Mouse (Mus musculus) regulatory T cell (primary cell): Measurements from ENCODE around the gene Aup1.

Experiments
- in situ Hi-C: fragments of 300-600 bp; cut with MboI, MseI; formaldehyde crosslinking; loops from one replicate; pipeline ENCODE4 v1.15.1; 2025; ENCODE audit warnings: high pct_unique_total_duplicates

The Aup1 gene

DNA sequence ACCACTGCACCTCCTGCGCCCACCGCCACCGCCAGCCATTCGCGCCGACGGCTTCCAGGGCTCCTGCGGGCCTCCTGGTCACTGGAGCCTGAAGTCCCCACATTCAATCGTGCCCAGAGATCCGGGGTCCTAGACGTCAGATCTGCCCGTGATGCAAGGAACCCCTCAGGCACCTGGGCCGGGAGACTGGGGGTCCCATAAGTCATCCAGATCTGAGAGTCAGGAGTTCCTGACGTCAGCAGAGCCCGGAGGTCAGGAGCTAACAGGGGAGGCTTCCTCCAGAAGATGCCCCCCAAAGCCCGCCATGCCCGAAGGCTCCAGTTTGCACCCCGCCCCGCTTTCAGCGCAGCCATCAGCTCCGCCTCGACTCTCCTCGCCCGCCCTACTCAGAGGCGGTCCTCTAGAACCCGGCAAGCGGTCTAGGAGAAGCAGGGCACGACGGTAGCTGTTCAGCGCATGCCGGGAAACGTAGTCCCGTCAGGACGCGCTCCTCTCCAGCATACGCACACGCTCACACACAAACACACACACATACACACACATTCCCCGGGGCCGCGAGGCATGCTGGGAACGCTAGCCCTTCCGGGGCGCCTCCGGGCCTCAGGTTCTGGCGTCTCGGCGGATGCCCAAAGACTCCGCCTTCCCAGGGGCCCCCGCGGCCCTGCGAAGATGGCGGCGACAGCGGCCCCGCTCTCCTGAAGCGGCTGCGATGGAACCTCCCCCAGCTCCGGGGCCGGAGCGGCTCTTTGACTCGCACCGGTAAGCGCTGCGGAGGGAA lies at the start of gene Aup1:
Aup1 (plus strand) TSS at position 448 of the 778 bp plus-strand sequence.
- in situ Hi-C loops, result loop anchor here (10.0 kb wide), 1 partner anchor 49 kb away; no protein-coding TSS in a partner anchor

GRCm38 (mm10) chr6:83004872-83005271 lies 49.4 kb upstream of the Aup1 start:
- in situ Hi-C loops, result loop anchor here (5.0 to 10.0 kb wide), 2 partner anchors 50 to 262 kb away; partner anchors contain the start of genes Aup1, Dqx1 and Htra2

- in situ Hi-C loops, result loop anchor here (10.0 kb wide), 1 partner anchor 49 kb away; the partner anchor contains the start of genes Aup1, Dqx1 and Htra2
Measured at GRCm38 (mm10) chr6:83005444-83006011, 48.8 kb upstream of the Aup1 start.

DNA sequence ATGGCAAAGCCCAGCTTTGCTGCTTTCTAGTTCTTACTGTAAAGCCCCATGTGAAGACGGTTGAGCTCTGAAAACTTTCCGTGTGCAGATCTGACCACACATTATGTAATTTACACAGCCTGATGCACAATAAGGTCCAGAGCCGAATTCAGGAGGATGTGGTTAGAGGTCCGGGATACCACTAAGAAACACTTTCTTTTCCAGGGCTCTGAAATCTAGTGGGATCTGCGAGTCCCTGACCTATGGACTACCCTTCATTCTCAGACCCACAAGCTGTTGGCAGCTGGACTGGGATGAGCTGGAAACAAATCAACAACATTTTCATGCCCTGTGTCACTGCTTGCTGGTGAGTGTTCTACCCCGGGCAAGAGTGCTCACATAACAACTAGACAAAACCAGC lies 48.2 kb upstream of the Aup1 start:
- in situ Hi-C loops, result loop anchor here (10.0 kb wide), 1 partner anchor 49 kb away; the partner anchor contains the start of genes Aup1, Dqx1 and Htra2

DNA sequence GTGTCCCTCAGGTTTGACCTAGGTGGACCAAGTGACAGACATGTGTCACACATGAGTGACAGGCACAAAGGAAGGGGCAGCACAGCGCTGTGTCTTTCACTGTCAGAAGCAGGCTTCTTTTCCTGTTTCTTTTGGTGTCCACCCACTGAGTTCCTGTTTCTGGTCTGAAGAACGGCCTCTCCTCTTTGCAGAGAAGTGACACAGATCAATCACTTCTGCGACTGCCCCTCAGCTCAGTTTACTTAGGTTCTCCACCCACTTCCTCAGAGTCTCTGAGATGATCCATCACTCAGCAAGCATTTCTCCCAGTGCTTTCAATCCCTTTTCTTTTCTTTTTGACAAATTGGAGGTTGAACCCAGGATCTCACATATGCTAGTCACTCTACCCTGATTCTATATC lies 45.7 kb upstream of the Aup1 start:
- in situ Hi-C loops, result loop anchor here (10.0 kb wide), 1 partner anchor 46 kb away; the partner anchor contains the start of genes Aup1, Dqx1 and Htra2

DNA sequence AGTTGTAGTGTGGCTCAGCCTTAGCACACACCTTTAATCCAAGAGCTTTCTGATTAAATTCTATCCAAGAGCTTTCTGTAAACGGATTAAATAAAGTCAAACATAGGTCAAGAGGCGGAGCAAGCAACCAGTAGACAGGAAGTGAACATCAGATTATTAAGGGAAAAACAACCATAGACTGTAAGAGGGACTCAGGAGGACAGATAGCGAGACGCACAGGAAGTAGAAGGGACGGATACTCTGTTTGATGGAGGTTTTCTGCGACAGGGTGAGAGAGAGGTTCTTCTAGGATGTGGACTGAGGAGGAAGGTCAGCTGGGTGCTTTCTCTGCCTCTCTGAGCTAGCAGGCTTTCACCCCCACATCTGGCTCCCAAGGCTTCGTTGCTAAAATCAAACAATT lies 44.3 kb upstream of the Aup1 start:
- in situ Hi-C loops, result no loop called here

DNA sequence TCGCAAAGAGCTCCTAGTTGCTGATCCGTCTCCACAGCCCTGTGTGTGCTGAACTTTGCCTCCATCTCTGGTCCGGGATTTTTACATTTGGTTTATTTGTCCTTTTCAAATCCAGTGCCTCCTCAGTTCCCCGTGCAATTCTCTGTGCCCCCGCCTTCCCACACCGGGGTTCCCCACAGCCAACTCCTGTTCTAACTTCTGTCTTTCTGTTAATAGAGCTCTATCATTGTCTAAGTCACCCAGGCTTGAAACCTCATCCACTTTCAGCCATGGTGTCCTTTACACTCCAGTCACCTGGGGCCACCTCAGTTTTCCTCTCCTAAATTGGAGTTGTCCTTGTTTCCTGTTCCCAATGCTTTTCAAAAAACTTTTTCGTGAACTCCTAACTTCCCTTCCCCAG lies 43.1 kb upstream of the Aup1 start:
- in situ Hi-C loops, result no loop called here

DNA sequence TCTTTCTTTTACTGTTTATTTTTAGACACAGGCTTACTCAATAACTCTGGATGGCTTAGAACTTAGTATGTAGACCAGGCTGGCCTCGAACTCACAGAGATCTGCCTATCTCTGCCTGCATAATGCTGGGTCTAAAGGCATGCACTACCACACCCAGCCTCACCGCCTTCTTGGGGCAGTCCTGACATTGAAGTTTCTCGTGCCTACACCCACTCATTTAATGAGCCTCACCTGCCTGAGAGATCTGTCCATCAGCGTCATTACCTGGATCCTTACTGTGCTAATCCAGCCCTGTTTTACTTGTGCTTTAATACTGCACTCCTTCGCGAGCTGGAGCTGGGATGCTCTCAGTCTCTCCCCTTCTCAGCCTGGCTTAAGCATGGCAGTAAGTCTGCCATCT lies 42.6 kb upstream of the Aup1 start:
- in situ Hi-C loops, result no loop called here

DNA sequence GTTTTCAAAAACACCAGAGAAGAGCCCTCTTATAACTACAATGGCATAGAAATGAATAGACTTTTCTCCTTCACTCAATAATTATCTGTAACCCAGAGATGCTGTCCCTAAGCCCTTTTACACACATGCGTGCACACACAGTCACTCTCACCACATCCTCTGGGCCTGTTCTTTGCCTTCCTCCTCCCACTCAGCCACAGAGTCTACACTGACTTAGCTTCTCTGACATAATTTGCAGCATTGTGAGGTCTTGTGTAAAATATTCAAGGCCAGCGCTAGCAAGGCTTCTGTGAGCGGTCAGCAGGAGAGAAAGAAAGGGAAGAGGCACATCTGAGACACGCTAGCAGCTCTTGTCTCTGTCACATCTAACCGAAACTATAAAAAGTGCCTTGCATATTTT lies 40.9 kb upstream of the Aup1 start:
- in situ Hi-C loops, result no loop called here

GRCm38 (mm10) chr6:83014482-83015466 lies 39.5 kb upstream of the Aup1 start:
- in situ Hi-C loops, result no loop called here

GRCm38 (mm10) chr6:83015749-83016148 lies 38.6 kb upstream of the Aup1 start:
- in situ Hi-C loops, result no loop called here

DNA sequence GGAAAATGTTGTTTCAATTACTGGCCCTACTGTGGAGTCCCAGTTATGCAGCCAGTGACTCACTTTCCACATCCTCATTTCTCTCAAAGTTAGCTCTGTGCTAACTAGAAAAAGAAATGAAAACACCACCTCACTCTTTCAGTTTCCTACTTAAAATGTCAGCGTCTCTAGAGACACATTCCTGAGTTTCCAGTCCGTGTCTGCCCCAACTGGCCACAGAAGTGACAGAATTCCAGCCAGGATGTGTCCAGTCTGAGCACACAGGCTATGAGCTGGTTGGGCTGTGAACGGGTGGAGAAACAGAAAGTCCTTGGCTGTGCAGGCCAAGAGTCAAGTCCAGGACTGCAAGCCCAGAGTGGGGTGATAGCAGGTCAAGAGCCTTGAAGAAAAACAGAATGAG lies 37.1 kb upstream of the Aup1 start:
- in situ Hi-C loops, result no loop called here

GRCm38 (mm10) chr6:83019044-83019443 lies 35.3 kb upstream of the Aup1 start:
- in situ Hi-C loops, result no loop called here

- in situ Hi-C loops, result no loop called here
Measured at GRCm38 (mm10) chr6:83020121-83020520, 34.2 kb upstream of the Aup1 start.

DNA sequence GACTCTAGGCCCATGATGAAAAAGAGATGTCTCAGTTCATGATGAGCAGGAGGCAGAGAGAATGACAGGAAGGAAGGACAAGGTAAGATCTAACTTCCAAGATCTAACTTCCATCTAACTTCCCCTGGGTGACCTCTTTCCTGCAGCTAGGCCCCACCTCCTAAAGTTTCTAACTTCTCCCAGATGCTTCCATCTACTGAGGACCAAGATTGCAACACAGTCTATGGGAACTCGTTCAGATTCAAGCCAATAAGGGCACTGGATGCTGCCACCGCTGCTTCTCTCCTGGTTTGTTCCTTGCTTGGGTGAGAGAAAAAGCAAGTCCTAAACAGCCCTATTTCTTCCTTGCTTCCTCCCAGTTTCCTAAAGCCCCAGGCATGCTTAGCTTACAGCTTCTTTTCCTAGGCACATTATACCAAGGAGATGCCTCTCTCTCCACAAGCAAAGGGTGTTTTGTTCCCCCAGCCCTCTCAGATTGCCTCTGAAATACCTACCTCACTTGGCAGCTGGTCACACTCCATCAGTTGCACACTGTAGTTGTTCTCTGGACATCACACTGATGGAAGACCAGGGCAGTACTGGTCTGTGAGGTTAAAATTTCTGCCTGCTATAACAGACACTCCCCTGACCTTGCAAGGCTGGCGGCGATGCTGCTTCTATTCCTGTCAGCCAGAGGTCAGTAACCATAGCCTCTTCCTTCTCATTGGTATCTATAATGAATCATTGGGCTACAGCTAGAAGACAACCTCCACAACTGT lies 33.3 kb upstream of the Aup1 start:
- in situ Hi-C loops, result no loop called here

GRCm38 (mm10) chr6:83023008-83023407 lies 31.3 kb upstream of the Aup1 start:
- in situ Hi-C loops, result no loop called here

- in situ Hi-C loops, result no loop called here
Measured at GRCm38 (mm10) chr6:83023786-83024185, 30.5 kb upstream of the Aup1 start.

DNA sequence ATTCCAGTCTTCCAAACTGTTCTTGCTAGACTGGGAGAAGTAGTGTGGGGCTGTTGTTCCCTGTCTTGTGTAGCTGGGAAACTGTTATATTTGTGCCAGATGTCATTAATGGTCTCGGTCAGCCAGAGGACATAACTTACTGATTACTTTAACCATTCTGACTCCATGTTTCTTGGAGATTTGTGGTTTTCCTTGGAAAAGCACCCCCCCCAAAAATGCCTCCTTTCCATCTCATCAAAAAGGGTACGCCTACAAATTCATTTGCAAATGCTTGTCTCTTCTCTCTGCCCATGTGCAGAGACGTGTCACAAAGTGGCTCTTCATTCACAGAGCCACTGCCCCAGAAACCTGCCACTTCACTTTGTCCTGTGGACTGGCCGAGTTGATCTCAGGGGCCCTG lies 29.9 kb upstream of the Aup1 start:
- in situ Hi-C loops, result no loop called here

DNA sequence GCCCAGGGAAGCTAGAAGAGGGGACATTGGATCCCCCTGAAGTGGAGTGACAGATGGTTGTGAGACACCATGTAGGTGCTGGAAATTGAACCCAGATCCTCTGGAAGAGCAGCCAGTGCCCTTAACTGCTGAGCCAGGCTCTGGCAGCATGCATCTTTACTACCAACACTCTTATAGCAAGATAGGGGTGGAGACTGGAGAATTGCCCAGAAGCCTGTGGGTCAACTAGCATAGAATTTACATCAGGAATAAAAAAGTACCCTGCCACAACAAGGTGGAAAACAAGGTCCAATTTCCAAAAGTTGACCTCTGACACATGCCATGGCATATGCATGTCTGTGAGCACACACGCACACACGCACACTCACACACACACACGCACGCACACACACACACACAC lies 29.1 kb upstream of the Aup1 start:
- in situ Hi-C loops, result no loop called here

DNA sequence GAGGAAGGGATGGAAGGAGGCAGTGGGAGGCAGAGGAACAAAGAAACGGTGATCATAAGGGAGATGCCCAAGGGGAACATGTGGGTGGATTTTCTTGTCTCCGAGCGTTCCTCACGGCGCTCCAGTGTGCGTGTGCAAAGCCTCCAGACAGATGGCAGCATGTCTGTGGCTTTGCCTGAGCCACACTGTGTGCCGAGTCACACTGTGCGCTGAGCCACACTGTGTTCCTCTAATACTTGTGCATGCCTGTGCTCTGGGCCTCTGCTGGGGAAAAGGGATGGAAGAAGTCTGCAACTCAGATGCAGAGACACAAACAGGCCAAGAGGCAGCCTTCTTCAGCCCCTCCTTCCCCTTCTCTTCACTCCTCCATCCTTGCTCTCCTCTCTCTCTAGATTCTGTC lies 27.0 kb upstream of the Aup1 start:
- in situ Hi-C loops, result no loop called here

GRCm38 (mm10) chr6:83027706-83028105 lies 26.6 kb upstream of the Aup1 start:
- in situ Hi-C loops, result no loop called here
